7 mouse cellular contexts compared by ENCODE assay signal in the genomic region with DNA sequence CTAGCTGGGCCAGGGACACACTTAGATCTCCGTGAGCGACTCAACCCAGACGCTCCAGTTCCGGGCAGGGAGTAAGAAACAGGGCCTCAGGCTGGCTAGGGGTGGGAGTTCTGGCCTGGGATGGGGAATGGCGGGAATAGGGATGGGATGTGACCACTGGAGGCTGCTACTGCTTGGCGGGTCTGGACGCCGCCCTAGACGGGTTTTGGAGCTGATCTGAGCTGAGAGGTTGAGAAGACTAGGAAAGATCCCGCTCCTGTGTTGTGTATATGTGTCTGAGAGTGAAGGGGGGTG. TPM values are rescaled to one million over a fixed set of nuclear protein-coding genes. Genes with fewer than 3 reads are reported as not detected.
A peak's percentile ranks its signal among the peaks of the same experiment; 100 is the strongest.
DNase-seq lines count a peak whose midpoint lies in the region; ATAC-seq and TF ChIP-seq lines count a peak whose summit lies in the region.

No protein-coding gene starts in this region.

- H3K4me2 ChIP-seq in neural tube, embryonic 11.5 days (ENCODE audit: low read depth), result peak overlapping the region; percentile 76
- peak overlapping the region; percentile 94 for H3K4me2 ChIP-seq in forebrain, embryonic 13.5 days
- H3K4me2 ChIP-seq in limb, embryonic 14.5 days (replicated peaks; ENCODE audit: low read depth, low read length, severe bottlenecking), result peak overlapping the region; percentile 81
- H3K4me2 ChIP-seq in stomach, embryonic 14.5 days (replicated peaks; ENCODE audit: low read depth, low read length), result peak overlapping the region; percentile 89

- no peak for TF ChIP-seq POLR2A in limb, embryonic 14.5 days (IDR thresholded peaks at IDR 0.05; ENCODE audit: borderline replicate concordance, extremely low read depth, insufficient read depth, insufficient read length)

- 1% methylated on average over 10 of the region's 10 CpGs for WGBS in neural tube, embryonic 11.5 days
- 3% methylated on average over 10 of the region's 10 CpGs for WGBS in forebrain, embryonic 13.5 days
- WGBS in limb, embryonic 14.5 days, result 2% methylated on average over 10 of the region's 10 CpGs
- WGBS in stomach, embryonic 14.5 days, result 4% methylated on average over 10 of the region's 10 CpGs

- H3K27me3 ChIP-seq in neural tube, embryonic 11.5 days (ENCODE audit: control insufficient read depth, insufficient read depth, low read length), result peaks cover 3% of the 10 kb centered on the region; the same call in 1 of the 2 replicates
- H3K27me3 ChIP-seq in forebrain, embryonic 13.5 days, result peaks cover 24% of the 10 kb centered on the region
- 0 out of 2 replicates have a peak, but pooled peaks cover 5% of the 10 kb centered on the region for H3K27me3 ChIP-seq in limb, embryonic 14.5 days (ENCODE audit: control insufficient read depth, insufficient read depth, low read length)
- H3K27me3 ChIP-seq in stomach, embryonic 14.5 days (ENCODE audit: control insufficient read depth, insufficient read depth, low read length), result no peaks in the 10 kb centered on the region

- no peaks in the 10 kb centered on the region for H3K9me3 ChIP-seq in neural tube, embryonic 11.5 days (ENCODE audit: control insufficient read depth, low read length)
- H3K9me3 ChIP-seq in forebrain, embryonic 13.5 days (replicated peaks), result no peaks in the 10 kb centered on the region
- H3K9me3 ChIP-seq in limb, embryonic 14.5 days (ENCODE audit: control insufficient read depth, low read length), result no peaks in the 10 kb centered on the region
- no peaks in the 10 kb centered on the region for H3K9me3 ChIP-seq in stomach, embryonic 14.5 days (ENCODE audit: control insufficient read depth, low read depth, low read length)

- peak overlapping the region; percentile 59 for H3K4me3 ChIP-seq in neural tube, embryonic 11.5 days (ENCODE audit: low read depth, low read length)
- peak overlapping the region; percentile 57 for H3K4me3 ChIP-seq in forebrain, embryonic 13.5 days
- peak overlapping the region; percentile 74 for H3K4me3 ChIP-seq in limb, embryonic 14.5 days (replicated peaks; ENCODE audit: low read length)
- peak overlapping the region; percentile 60 for H3K4me3 ChIP-seq in stomach, embryonic 14.5 days (ENCODE audit: low read depth, low read length)

- peaks cover 25% of the 10 kb centered on the region for H3K4me1 ChIP-seq in neural tube, embryonic 11.5 days (ENCODE audit: control insufficient read depth, insufficient read depth, low read length)
- H3K4me1 ChIP-seq in forebrain, embryonic 13.5 days, result peaks cover 43% of the 10 kb centered on the region
- peaks cover 39% of the 10 kb centered on the region for H3K4me1 ChIP-seq in limb, embryonic 14.5 days (ENCODE audit: control insufficient read depth, insufficient read depth, low read length)
- peaks cover 41% of the 10 kb centered on the region for H3K4me1 ChIP-seq in stomach, embryonic 14.5 days (ENCODE audit: control insufficient read depth, insufficient read depth, low read length)

- 0 out of 2 replicates have a peak overlapping the region, but pooled peaks have one; percentile 39 for H3K27ac ChIP-seq in neural tube, embryonic 11.5 days (ENCODE audit: low read depth, low read length)
- no peak overlapping the region for H3K27ac ChIP-seq in forebrain, embryonic 13.5 days
- peak overlapping the region; percentile 83 for H3K27ac ChIP-seq in limb, embryonic 14.5 days (replicated peaks; ENCODE audit: low read depth, low read length)
- H3K27ac ChIP-seq in stomach, embryonic 14.5 days (ENCODE audit: low read length), result peak overlapping the region; percentile 84

- DNase-seq in neural tube, embryonic 11.5 days (ENCODE audit: low spot score), result no peak
- DNase-seq in neural tube, embryonic 10.5 days (ENCODE audit: extremely low spot score, low spot score), result no peak
- no peak for DNase-seq in limb, embryonic 14.5 days (ENCODE audit: low spot score)
- no peak for DNase-seq in natural killer cell, adult 2 months (ENCODE audit: low spot score in 2 of 2)
- no peak for DNase-seq in layer of hippocampus, adult 9-11 months

- peak; percentile 18; the same call in 1 of the 2 replicates for ATAC-seq in neural tube, embryonic 11.5 days (ENCODE audit: insufficient read depth, low FRiP score, low TSS enrichment)
- peak; percentile 20; the same call in 1 of the 2 replicates for ATAC-seq in forebrain, embryonic 13.5 days
- peak; percentile 28 for ATAC-seq in limb, embryonic 14.5 days (ENCODE audit: low FRiP score, low read depth)
- peak; percentile 3; the same call in 1 of the 2 replicates for ATAC-seq in stomach, embryonic 14.5 days (ENCODE audit: insufficient number of reproducible peaks, insufficient read depth, low FRiP score, low read depth)

- H3K36me3 ChIP-seq in neural tube, embryonic 11.5 days (ENCODE audit: control insufficient read depth, insufficient read depth, low read length), result peaks cover 2% of the 10 kb centered on the region; the same call in 1 of the 2 replicates
- no peaks in the 10 kb centered on the region for H3K36me3 ChIP-seq in forebrain, embryonic 13.5 days (ENCODE audit: poor library complexity, severe bottlenecking)
- H3K36me3 ChIP-seq in limb, embryonic 14.5 days (ENCODE audit: control insufficient read depth, insufficient read depth, low read length), result peaks cover 30% of the 10 kb centered on the region
- H3K36me3 ChIP-seq in stomach, embryonic 14.5 days (ENCODE audit: control insufficient read depth, insufficient read depth, low read length), result peaks cover 18% of the 10 kb centered on the region; the same call in 1 of the 2 replicates

- H3K9ac ChIP-seq in neural tube, embryonic 11.5 days (ENCODE audit: low read length), result peak overlapping the region; percentile 59
- peak overlapping the region; percentile 69 for H3K9ac ChIP-seq in forebrain, embryonic 13.5 days
- H3K9ac ChIP-seq in limb, embryonic 14.5 days (ENCODE audit: low read depth, low read length, severe bottlenecking), result peak overlapping the region; percentile 73
- peak overlapping the region; percentile 66 for H3K9ac ChIP-seq in stomach, embryonic 14.5 days (replicated peaks; ENCODE audit: low read depth, low read length)

RNA-seq across cellular contexts. Expression of a gene that starts 1.1 kb away (rescaled TPM):
- 104 and 105 TPM in 2 replicates for polyA plus RNA-seq in neural tube, embryonic 11.5 days (2014; fragmentation: Nextera tagmentation; extraction: Ambion mirVana)
- 51.2 and 55.4 TPM in 2 replicates for polyA plus RNA-seq in forebrain, embryonic 13.5 days (2015; fragmentation: Nextera tagmentation; extraction: Ambion mirVana)
- polyA plus RNA-seq in limb, embryonic 14.5 days (2012; rRNA removed), result 158 and 161 TPM in 2 replicates
- polyA plus RNA-seq in limb, embryonic 14.5 days (2014; fragmentation: Nextera tagmentation; extraction: Ambion mirVana), result 192 and 199 TPM in 2 replicates
- polyA plus RNA-seq in stomach, embryonic 14.5 days (2014; fragmentation: Nextera tagmentation; extraction: Ambion mirVana), result 163 and 170 TPM in 2 replicates

RNA-seq across cellular contexts. Expression of a gene that starts 7.6 kb away (rescaled TPM):
- not detected in 2 replicates for polyA plus RNA-seq in neural tube, embryonic 11.5 days (2014; fragmentation: Nextera tagmentation; extraction: Ambion mirVana)
- polyA plus RNA-seq in forebrain, embryonic 13.5 days (2015; fragmentation: Nextera tagmentation; extraction: Ambion mirVana), result 0.04 TPM in 1 of 2 replicates, not detected in the other
- polyA plus RNA-seq in limb, embryonic 14.5 days (2012; rRNA removed), result 0.92 and 0.93 TPM in 2 replicates
- polyA plus RNA-seq in limb, embryonic 14.5 days (2014; fragmentation: Nextera tagmentation; extraction: Ambion mirVana), result 0.26 and 0.36 TPM in 2 replicates
- polyA plus RNA-seq in stomach, embryonic 14.5 days (2014; fragmentation: Nextera tagmentation; extraction: Ambion mirVana), result not detected in 2 replicates

RNA-seq across cellular contexts. Expression of a gene that starts 8.4 kb away (rescaled TPM):
- polyA plus RNA-seq in neural tube, embryonic 11.5 days (2014; fragmentation: Nextera tagmentation; extraction: Ambion mirVana), result 1.0 and 1.9 TPM in 2 replicates
- 0.68 and 1.7 TPM in 2 replicates for polyA plus RNA-seq in forebrain, embryonic 13.5 days (2015; fragmentation: Nextera tagmentation; extraction: Ambion mirVana)
- polyA plus RNA-seq in limb, embryonic 14.5 days (2012; rRNA removed), result 6.5 and 6.6 TPM in 2 replicates
- 4.1 and 4.4 TPM in 2 replicates for polyA plus RNA-seq in limb, embryonic 14.5 days (2014; fragmentation: Nextera tagmentation; extraction: Ambion mirVana)
- 3.0 and 4.0 TPM in 2 replicates for polyA plus RNA-seq in stomach, embryonic 14.5 days (2014; fragmentation: Nextera tagmentation; extraction: Ambion mirVana)

RNA-seq across cellular contexts. Expression of a gene that starts 29.1 kb away (rescaled TPM):
- 17.4 and 22.0 TPM in 2 replicates for polyA plus RNA-seq in neural tube, embryonic 11.5 days (2014; fragmentation: Nextera tagmentation; extraction: Ambion mirVana)
- 7.2 and 10.5 TPM in 2 replicates for polyA plus RNA-seq in forebrain, embryonic 13.5 days (2015; fragmentation: Nextera tagmentation; extraction: Ambion mirVana)
- polyA plus RNA-seq in limb, embryonic 14.5 days (2012; rRNA removed), result 32.7 and 41.4 TPM in 2 replicates
- 41.6 and 43.4 TPM in 2 replicates for polyA plus RNA-seq in limb, embryonic 14.5 days (2014; fragmentation: Nextera tagmentation; extraction: Ambion mirVana)
- 68.6 and 74.7 TPM in 2 replicates for polyA plus RNA-seq in stomach, embryonic 14.5 days (2014; fragmentation: Nextera tagmentation; extraction: Ambion mirVana)
